Mouse (Mus musculus) E14TG2a.4 (cell line): Measurements from ENCODE around the gene Olfr373.
"Not testable (repeated sequence)": the region's sequence is repeated elsewhere in the genome, so short reads cannot be mapped to it uniquely, and the experiment has no call there.

Experiments used
- CTCF ChIP-seq: conservative IDR thresholded peaks from 2 replicates; pipeline ENCODE4 v1.5.1; 2014; ENCODE audit warnings: low read length
- POU5F1 ChIP-seq: IDR thresholded peaks from 2 replicates; pipeline ENCODE4 v1.6.1; 2014; ENCODE audit warnings: low read length, borderline replicate concordance

DNA sequence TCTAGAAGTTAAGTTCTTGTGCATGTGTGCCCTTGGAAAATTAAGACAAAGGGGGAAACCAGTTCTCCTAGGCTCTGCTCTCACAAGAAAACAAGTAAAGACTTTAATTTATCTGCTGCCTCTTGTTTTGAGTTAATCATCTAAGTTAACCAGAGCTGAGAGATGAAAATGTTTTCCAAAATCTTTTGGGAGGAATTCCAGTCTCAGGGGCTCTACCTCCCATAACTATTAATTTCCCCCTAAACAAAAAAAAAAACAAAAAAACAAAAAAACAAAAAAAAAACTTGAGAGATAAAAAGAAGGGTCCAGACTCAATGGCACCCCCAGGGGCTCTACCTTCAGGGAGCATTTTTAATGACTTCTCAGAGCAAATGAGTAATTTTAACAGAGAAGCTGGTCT lies at the start of gene Olfr373:
- TF ChIP-seq CTCF, POU5F1: not testable (repeated sequence)
